Mouse (Mus musculus) cortical plate, adult 2 months (tissue): Measurements from ENCODE around the gene Tmem167b. TPM values are rescaled to one million over a fixed set of nuclear protein-coding genes. Genes with fewer than 3 reads are reported as not detected.

Experiments used
- H3K27ac ChIP-seq: fragments of 200-500 bp; 2 replicates; pipeline ENCODE4 v1.5.1; 2012; ENCODE audit warnings: low read length, control low read depth, inconsistent platforms; ENCODE audit not compliant: insufficient read depth
- H3K4me1 ChIP-seq: fragments of 200-500 bp; 2 replicates; pipeline ENCODE4 v1.6.1; 2011; ENCODE audit warnings: low read length; ENCODE audit not compliant: control insufficient read depth, insufficient read depth
- H3K4me3 ChIP-seq: fragments of 200-500 bp; 2 replicates; pipeline ENCODE4 v1.5.1; 2011; ENCODE audit warnings: mild to moderate bottlenecking, low read length, control low read depth; ENCODE audit not compliant: insufficient read depth
- CTCF ChIP-seq: fragments of 200-500 bp; IDR thresholded peaks from 2 replicates; pipeline ENCODE4 v1.5.1; 2011; ENCODE audit warnings: mild to moderate bottlenecking, control low read depth, low read length; ENCODE audit not compliant: insufficient read depth; ENCODE audit errors: extremely low read depth
- POLR2A ChIP-seq: fragments of 200-500 bp; IDR thresholded peaks from 2 replicates; pipeline ENCODE4 v1.6.1; 2011; ENCODE audit warnings: mild to moderate bottlenecking, low read length, control low read depth; ENCODE audit not compliant: insufficient read depth; ENCODE audit errors: extremely low read depth
- polyA plus RNA-seq: library from polyadenylated mRNA; depleted of rRNA; stranded (reverse); fragments of >200 nt; gene quantifications from 2 replicates; pipeline ENCODE4 v1.2.3, GENCODE M21; 2012

Tmem167b gene
- polyA plus RNA-seq, 1 experiment = 13.9 TPM

GRCm38 (mm10) chr3:108537303-108537702 lies 25.0 kb downstream of the Tmem167b start:
- Histone ChIP-seq H3K4me3 (peak overlapping the region; percentile 46), H3K27ac (no peak overlapping the region), H3K4me1 (no peaks in the 10 kb centered on the region)
- TF ChIP-seq CTCF (peak; percentile 76), POLR2A (peak; percentile 56; the same call in 1 of the 2 replicates)

- Histone ChIP-seq H3K27ac (peak within 1 kb of the TSS; percentile 72), H3K4me1 (no peaks in the 10 kb centered on the region), H3K4me3 (peak within 1 kb of the TSS; percentile 46)
- TF ChIP-seq POLR2A (peak; percentile 63; the same call in 1 of the 2 replicates), CTCF (no peak)
Observed at GRCm38 (mm10) chr3:108536517-108537260, 25.6 kb downstream of the Tmem167b start, which contains the start of gene 5330417C22Rik. Gene 5330417C22Rik (minus strand): TSS chr3:108536536.

- no peaks in the 10 kb centered on the region for H3K4me1 ChIP-seq
- TF ChIP-seq POLR2A (no peak), CTCF (no peak)
- no peak overlapping the region; the same call in 1 of the 2 replicates for H3K27ac ChIP-seq
- peak overlapping the region; percentile 46 for H3K4me3 ChIP-seq
Observed at GRCm38 (mm10) chr3:108535896-108536516, 26.3 kb downstream of the Tmem167b start.

- Histone ChIP-seq H3K4me3 (no peak within 1 kb of the TSS), H3K27ac (no peak within 1 kb of the TSS), H3K4me1 (no peaks in the 10 kb centered on the region)
- TF ChIP-seq CTCF = no peak
- TF ChIP-seq POLR2A = no peak
Observed at GRCm38 (mm10) chr3:108533951-108534350, 28.3 kb downstream of the Tmem167b start, which contains the start of gene 1700013F07Rik. Gene 1700013F07Rik (plus strand): TSS chr3:108534150.

GRCm38 (mm10) chr3:108533114-108533885 lies 29.0 kb downstream of the Tmem167b start:
- H3K4me3 ChIP-seq = no peak overlapping the region
- TF ChIP-seq CTCF (no peak), POLR2A (no peak)

GRCm38 (mm10) chr3:108528489-108528888 lies 33.8 kb downstream of the Tmem167b start:
- Histone ChIP-seq H3K27ac (no peak overlapping the region), H3K4me3 (no peak overlapping the region), H3K4me1 (no peaks in the 10 kb centered on the region)
- TF ChIP-seq POLR2A = no peak
- TF ChIP-seq CTCF = no peak

More at GRCm38 (mm10) chr3:108533114-108533885, 29.0 kb downstream of the Tmem167b start:
- Histone ChIP-seq H3K4me1 (no peaks in the 10 kb centered on the region), H3K27ac (no peak overlapping the region)

- no peaks in the 10 kb centered on the region for H3K4me1 ChIP-seq
- TF ChIP-seq CTCF (no peak), POLR2A (no peak)
- H3K27ac ChIP-seq = no peak overlapping the region
- no peak overlapping the region for H3K4me3 ChIP-seq
Observed at GRCm38 (mm10) chr3:108523415-108523814, 38.9 kb downstream of the Tmem167b start.

- TF ChIP-seq CTCF = no peak
- TF ChIP-seq POLR2A = no peak
- Histone ChIP-seq H3K4me1 (no peaks in the 10 kb centered on the region), H3K4me3 (no peak overlapping the region), H3K27ac (no peak overlapping the region)
Observed at GRCm38 (mm10) chr3:108518276-108518675, 44.0 kb downstream of the Tmem167b start.

- TF ChIP-seq CTCF (no peak), POLR2A (no peak)
- Histone ChIP-seq H3K4me1 (no peaks in the 10 kb centered on the region), H3K4me3 (no peak overlapping the region), H3K27ac (no peak overlapping the region)
Observed at GRCm38 (mm10) chr3:108513465-108513864, 48.8 kb downstream of the Tmem167b start.
